Mouse (Mus musculus): ENCODE results near the gene Atr. TPM values are rescaled to one million over a fixed set of nuclear protein-coding genes. Genes with fewer than 3 reads are reported as not detected.
A peak's percentile ranks its signal among the peaks of the same experiment; 100 is the strongest.

Gene Atr
- 16.1 and 16.6 TPM in 2 replicates for polyA plus RNA-seq (2015; fragmentation: Nextera tagmentation; extraction: Ambion mirVana)

DNA sequence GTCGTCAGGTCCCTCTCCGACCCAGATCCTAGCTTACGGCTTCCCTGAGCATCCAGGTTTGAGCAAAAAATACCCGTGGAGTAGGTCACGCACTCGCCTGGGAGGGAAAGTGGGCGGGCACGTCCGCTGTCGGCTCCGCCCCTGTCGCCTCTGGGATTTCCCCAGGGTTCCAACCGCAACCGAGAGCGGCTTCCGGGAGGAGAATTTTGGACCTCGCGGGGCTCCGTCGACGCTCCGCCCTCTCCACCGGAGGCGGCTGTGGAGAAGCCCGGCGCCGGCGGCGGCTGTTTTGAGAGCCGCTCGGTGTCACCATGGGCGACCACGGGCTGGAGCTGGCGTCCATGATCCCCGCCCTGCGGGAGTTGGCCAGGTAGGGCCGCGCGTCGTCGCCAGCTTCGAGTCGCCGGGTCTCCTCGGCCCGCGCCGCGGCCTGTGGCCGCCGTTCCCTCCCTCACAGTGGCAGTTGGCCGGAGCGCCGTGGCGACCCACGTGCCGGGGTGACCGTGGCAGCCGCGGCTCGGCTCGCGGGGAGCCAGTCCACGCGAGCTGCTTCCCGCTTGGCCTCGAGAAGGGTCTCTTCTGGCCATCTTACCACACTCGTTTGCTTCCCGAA, at the start of gene Atr:
Gene Atr (plus strand): TSS at position 184 of the 613 bp plus-strand sequence.
- Histone ChIP-seq H3K27ac (peak within 1 kb of the TSS; percentile 79), H3K4me3 (replicated peaks) (peak within 1 kb of the TSS; percentile 93), H3K36me3 (no peaks in the 10 kb centered on the region), H3K9me3 (replicated peaks) (no peaks in the 10 kb centered on the region), H3K27me3 (no peaks in the 10 kb centered on the region), H3K4me1 (no peaks in the 10 kb centered on the region), H3K4me2 (peak within 1 kb of the TSS; percentile 81), H3K9ac (peak within 1 kb of the TSS; percentile 88)
- peak; percentile 87 for ATAC-seq (replicated peaks; ENCODE audit: low FRiP score)
- WGBS = under 1% methylated on average over 69 of the region's 69 CpGs

DNA sequence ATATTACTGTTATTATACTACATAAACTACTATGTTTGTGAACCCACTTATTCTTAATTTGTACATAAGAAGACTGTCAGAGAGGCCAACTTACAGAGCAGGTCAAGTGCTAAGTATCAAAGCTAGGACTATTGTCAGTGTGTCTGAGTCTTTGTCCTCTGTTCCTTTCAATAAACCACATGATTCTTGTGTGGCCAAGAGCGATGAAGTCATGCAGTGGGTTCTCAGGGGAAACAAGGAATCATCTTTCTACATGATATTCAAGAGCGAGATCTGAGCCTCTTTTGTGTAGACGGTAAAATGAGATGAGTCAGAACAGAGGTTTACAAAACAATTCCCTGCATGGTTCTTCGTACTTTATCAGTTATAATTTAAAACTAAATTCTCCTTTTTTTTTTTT, 47.8 kb upstream of the Atr start:
- no peak overlapping the region for H3K27ac ChIP-seq
- H3K4me1 ChIP-seq = peaks cover 8% of the 10 kb centered on the region; the same call in 1 of the 2 replicates
- ATAC-seq (replicated peaks; ENCODE audit: low FRiP score) = no peak
- no peaks in the 10 kb centered on the region for H3K9me3 ChIP-seq (replicated peaks)
- 88% methylated on average over 4 of the region's 4 CpGs for WGBS
- H3K4me3 ChIP-seq (replicated peaks) = no peak overlapping the region
- H3K27me3 ChIP-seq = no peaks in the 10 kb centered on the region
- H3K36me3 ChIP-seq = no peaks in the 10 kb centered on the region
- H3K9ac ChIP-seq = no peak overlapping the region
- no peak overlapping the region for H3K4me2 ChIP-seq

DNA sequence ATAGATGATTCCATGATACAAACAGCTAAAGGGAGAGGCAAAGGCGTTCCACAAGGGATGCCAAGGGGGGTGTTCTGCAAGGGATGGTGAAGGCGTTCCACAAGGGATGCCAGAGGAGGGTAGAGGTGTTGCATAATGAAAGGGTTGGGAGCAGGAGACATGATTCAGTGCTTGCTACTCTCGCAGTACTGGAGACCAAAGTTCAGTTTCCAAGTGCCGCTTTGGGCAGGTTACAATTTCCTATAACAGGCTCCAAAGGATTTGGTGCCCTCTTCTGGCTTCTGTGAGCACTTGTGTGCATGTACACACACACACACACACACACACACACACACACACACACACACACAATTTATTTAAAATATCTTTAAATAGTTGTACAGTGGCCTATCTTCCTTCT, 45.6 kb upstream of the Atr start:
- Histone ChIP-seq H3K4me2 (no peak overlapping the region), H3K9me3 (replicated peaks) (no peaks in the 10 kb centered on the region), H3K4me3 (replicated peaks) (no peak overlapping the region), H3K27me3 (no peaks in the 10 kb centered on the region), H3K9ac (no peak overlapping the region), H3K36me3 (no peaks in the 10 kb centered on the region), H3K4me1 (peaks cover 12% of the 10 kb centered on the region), H3K27ac (no peak overlapping the region)
- no peak for ATAC-seq (replicated peaks; ENCODE audit: low FRiP score)
- WGBS = 96% methylated on average over 4 of the region's 4 CpGs

DNA sequence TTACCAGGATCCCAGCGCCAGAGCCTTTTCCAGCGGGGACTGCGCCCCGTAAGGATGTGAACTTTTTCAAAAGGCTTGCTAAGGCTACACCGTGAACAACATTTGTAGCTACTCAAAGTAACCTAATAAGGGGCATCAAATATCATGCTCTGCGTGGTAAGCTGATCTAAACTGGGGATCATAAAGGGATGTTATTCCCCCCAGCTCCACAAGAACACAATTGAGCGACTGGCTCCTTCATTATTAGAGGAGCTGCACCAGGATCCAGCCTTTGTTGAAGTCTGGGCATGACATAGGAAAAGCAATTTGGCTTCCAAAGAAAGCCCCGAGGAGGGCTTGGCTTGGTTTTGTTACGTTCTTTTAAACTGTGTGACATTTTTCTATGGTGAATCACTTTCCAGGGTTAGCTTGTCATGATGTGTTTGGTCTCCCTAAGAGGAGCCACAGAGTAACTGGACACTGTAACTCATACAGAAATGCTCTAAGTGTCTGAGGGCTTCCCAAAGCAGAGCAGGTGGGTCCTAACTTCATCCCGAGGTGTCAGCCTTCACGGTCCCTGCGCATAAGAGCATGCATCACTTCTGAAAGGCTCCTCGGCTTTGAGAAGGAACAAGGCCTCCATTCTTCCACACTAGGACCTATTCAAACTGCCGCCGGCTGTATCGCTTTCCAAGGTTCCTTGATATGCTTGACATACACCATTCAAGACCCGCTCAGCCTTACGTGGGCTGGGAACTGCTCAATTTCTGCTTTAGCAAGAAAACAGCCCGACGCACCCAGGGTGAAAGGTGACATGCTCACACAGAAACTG, 43.5 kb upstream of the Atr start:
- 52% methylated on average over 20 of the region's 20 CpGs for WGBS
- H3K27ac ChIP-seq = peak overlapping the region; percentile 7; the same call in 1 of the 2 replicates
- no peaks in the 10 kb centered on the region for H3K27me3 ChIP-seq
- peaks cover 12% of the 10 kb centered on the region for H3K4me1 ChIP-seq
- H3K4me3 ChIP-seq (replicated peaks) = no peak overlapping the region
- no peak overlapping the region for H3K4me2 ChIP-seq
- no peak overlapping the region for H3K9ac ChIP-seq
- peak; percentile 56 for ATAC-seq (replicated peaks; ENCODE audit: low FRiP score)
- no peaks in the 10 kb centered on the region for H3K36me3 ChIP-seq
- H3K9me3 ChIP-seq (replicated peaks) = no peaks in the 10 kb centered on the region

DNA sequence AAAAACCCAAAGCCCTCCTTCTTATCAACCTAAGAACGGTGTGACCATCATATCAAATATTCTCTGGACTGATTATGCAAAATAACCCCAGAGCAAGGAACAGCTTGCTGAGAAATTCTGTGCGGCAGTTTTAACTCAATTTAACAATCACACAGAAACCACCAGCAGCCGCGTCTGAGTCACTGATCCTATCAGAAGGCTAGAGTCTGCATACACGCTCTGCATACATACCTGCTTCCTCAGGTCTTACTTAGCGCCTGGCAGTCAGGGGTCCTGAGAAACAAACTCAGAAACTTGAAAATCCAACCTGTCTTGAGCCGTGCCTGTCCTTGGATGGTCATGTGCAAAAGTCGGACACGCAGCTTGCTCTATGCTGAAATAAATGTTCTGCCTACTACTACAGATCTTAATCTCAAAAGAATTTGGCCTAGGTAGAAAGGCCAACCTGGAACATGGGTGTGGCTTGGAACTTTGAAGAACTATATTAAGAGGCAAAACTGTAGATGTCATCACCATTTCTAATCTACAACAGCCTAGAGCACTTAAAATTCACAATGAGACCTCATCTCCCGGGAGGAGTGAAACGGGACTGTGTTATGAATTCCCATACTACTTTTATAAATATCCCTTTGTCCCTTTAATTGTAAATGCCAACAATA, 42.3 kb upstream of the Atr start:
- Histone ChIP-seq H3K4me3 (replicated peaks) (no peak overlapping the region), H3K4me1 (peaks cover 12% of the 10 kb centered on the region), H3K9me3 (replicated peaks) (no peaks in the 10 kb centered on the region), H3K27ac (no peak overlapping the region), H3K36me3 (no peaks in the 10 kb centered on the region), H3K27me3 (no peaks in the 10 kb centered on the region), H3K4me2 (no peak overlapping the region), H3K9ac (no peak overlapping the region)
- WGBS = 83% methylated on average over 11 of the region's 11 CpGs
- no peak for ATAC-seq (replicated peaks; ENCODE audit: low FRiP score)

DNA sequence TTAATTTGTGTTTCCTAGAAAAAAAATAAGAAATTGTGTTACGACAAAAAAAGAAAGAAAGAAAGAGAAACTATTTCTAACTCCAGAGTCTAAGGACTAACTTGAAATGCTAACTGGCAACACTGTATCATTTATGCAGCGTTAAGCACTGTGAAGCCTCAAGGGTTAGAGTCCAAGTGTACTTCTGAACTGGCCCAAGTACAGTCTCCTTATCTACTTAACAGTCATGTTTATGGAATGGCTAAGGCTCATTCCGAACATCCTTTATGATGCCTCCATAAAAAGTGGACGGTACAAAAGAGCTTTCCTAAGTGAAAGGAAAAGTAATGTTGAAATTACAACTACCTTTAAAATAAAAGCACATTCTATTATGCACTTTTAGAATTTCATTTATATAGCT, 41.7 kb upstream of the Atr start:
- H3K4me2 ChIP-seq = no peak overlapping the region
- no peak for ATAC-seq (replicated peaks; ENCODE audit: low FRiP score)
- no peak overlapping the region for H3K4me3 ChIP-seq (replicated peaks)
- peaks cover 12% of the 10 kb centered on the region for H3K4me1 ChIP-seq
- 78% methylated on average over 4 of the region's 4 CpGs for WGBS
- no peak overlapping the region for H3K9ac ChIP-seq
- no peaks in the 10 kb centered on the region for H3K27me3 ChIP-seq
- H3K27ac ChIP-seq = no peak overlapping the region
- no peaks in the 10 kb centered on the region for H3K36me3 ChIP-seq
- H3K9me3 ChIP-seq (replicated peaks) = no peaks in the 10 kb centered on the region

DNA sequence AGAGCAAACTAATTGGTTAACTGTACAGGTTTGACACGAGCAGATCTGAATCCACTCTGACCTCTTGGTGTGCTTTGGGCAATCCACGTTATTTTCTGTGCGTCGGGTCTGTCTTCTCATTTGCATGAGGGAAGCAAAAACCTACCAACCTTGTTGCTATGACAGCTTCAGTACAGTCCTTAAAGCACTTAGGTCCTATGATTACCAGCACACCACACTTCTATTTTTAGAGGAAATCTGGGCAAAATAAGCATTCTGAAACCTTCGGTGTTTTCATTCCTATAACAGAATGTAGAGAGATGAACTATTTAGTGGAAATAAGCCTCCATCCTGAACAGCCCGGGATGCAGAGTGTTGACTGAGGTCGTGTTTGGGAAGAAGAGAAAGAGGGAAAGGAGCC, 34.9 kb upstream of the Atr start:
- ATAC-seq (replicated peaks; ENCODE audit: low FRiP score) = no peak
- 84% methylated on average over 7 of the region's 7 CpGs for WGBS
- Histone ChIP-seq H3K4me1 (no peaks in the 10 kb centered on the region), H3K9ac (no peak overlapping the region), H3K9me3 (replicated peaks) (no peaks in the 10 kb centered on the region), H3K36me3 (no peaks in the 10 kb centered on the region), H3K27ac (no peak overlapping the region), H3K4me2 (no peak overlapping the region), H3K27me3 (no peaks in the 10 kb centered on the region), H3K4me3 (replicated peaks) (no peak overlapping the region)

DNA sequence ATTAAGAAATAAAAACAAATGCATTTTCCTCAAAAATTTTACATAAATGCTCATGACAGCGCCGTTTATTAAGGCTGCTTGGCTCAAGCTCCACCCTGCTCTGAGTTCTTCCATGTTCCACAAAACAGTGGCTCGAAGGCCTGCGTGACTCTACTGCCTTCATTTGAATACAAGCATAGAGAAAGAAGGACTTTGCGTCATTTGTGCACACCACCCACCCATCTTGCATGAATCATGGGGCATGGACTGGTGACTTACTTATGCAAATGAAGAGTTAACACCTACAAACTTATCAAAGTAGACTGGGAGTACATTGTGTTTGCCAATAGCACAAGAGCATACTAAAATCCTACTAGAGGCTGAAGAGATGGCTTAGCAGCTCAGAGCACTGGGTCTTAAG, 29.8 kb upstream of the Atr start:
- WGBS = 95% methylated on average over 5 of the region's 5 CpGs
- Histone ChIP-seq H3K27me3 (no peaks in the 10 kb centered on the region), H3K4me1 (no peaks in the 10 kb centered on the region), H3K36me3 (no peaks in the 10 kb centered on the region), H3K4me2 (no peak overlapping the region), H3K27ac (no peak overlapping the region), H3K4me3 (replicated peaks) (no peak overlapping the region), H3K9ac (no peak overlapping the region), H3K9me3 (replicated peaks) (no peaks in the 10 kb centered on the region)
- ATAC-seq (replicated peaks; ENCODE audit: low FRiP score) = no peak

DNA sequence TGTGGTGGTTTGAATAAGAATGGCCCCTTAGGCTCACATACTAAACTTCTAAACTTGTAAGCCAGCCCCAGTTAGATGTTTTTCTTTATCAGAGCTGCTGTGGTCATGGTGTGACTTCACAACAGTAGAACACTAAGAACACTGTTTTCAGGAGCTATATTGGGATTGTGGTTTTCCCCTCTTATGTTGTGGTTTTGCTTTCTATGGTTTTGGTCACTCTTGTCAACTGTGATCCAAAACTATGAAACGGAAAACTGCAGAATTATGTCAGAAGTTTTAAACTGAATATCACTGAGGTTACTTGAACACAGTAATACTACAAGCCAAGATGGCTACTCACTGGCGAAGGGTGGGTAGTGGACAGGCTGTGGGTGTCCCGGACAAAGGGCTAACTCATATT, 24.6 kb upstream of the Atr start:
- Histone ChIP-seq H3K9ac (no peak overlapping the region), H3K4me2 (no peak overlapping the region), H3K9me3 (replicated peaks) (no peaks in the 10 kb centered on the region), H3K36me3 (no peaks in the 10 kb centered on the region), H3K4me3 (replicated peaks) (no peak overlapping the region), H3K27me3 (no peaks in the 10 kb centered on the region), H3K4me1 (no peaks in the 10 kb centered on the region), H3K27ac (no peak overlapping the region)
- no peak for ATAC-seq (replicated peaks; ENCODE audit: low FRiP score)
- 92% methylated on average over 3 of the region's 3 CpGs for WGBS

DNA sequence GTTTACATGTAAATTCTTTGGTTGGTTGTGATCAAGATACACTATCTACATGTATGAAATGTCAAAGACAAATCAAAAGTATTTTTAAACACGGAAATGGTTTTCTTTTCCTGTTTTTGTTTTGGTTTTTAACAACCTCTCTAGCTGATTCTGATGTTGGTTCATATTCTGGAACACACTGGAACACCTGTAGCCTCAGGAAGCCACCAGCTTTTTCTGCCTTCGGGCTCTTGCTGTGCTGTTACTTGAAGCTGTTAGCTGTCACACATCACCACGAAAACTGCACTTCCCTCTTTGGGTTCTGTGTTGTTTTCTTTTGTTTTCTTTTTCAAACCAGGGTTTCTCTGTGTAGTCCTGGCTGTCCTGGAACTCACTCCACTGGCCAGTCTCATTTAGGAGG, 22.6 kb upstream of the Atr start:
- H3K4me1 ChIP-seq = no peaks in the 10 kb centered on the region
- no peaks in the 10 kb centered on the region for H3K27me3 ChIP-seq
- ATAC-seq (replicated peaks; ENCODE audit: low FRiP score) = no peak
- no peak overlapping the region for H3K4me2 ChIP-seq
- no peaks in the 10 kb centered on the region for H3K9me3 ChIP-seq (replicated peaks)
- H3K27ac ChIP-seq = no peak overlapping the region
- H3K36me3 ChIP-seq = no peaks in the 10 kb centered on the region
- WGBS = 69% methylated on average over 3 of the region's 3 CpGs
- no peak overlapping the region for H3K4me3 ChIP-seq (replicated peaks)
- H3K9ac ChIP-seq = no peak overlapping the region

DNA sequence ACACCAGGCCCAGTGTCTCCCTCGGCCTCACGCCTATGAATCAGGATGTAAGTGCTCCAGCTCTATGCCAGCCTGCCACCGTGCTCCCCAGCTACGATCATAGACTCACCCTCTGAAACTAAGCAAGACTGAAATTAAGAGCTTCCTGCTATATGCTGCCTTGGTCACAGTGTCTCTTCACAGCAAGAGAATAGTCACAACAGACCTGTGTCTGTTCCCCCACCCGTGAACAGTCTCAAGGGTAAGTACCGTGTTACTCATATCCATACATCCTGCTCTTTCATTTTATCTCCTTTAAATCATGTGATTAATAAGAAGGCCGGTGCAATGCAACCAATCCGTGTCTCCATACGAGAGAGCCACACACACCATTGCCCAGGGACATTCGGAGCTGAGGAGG, 21.7 kb upstream of the Atr start:
- Histone ChIP-seq H3K4me3 (replicated peaks) (no peak overlapping the region), H3K9me3 (replicated peaks) (no peaks in the 10 kb centered on the region), H3K36me3 (no peaks in the 10 kb centered on the region), H3K27me3 (no peaks in the 10 kb centered on the region), H3K4me2 (no peak overlapping the region), H3K27ac (no peak overlapping the region), H3K4me1 (no peaks in the 10 kb centered on the region), H3K9ac (no peak overlapping the region)
- WGBS = 87% methylated on average over 10 of the region's 10 CpGs
- no peak for ATAC-seq (replicated peaks; ENCODE audit: low FRiP score)

DNA sequence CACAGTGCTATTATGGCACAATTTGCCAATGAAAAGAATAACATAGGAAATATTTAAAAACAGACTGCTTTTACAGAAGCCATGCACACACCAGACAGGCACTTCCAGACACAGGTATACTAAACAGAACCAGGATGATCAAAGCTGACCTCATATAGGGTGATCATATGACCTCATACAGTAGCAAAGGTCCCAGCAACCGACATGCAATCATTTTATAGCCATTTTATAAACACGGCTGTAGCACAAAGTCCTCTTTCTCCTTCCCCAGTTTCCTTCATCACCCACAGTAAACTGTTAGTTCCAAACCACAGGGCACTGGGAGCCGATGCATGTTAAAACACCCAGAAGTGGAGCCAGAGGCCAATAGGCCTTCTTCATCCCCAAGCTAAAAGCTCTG, 18.0 kb upstream of the Atr start:
- peaks cover 5% of the 10 kb centered on the region; the same call in 1 of the 2 replicates for H3K27me3 ChIP-seq
- peaks cover 7% of the 10 kb centered on the region for H3K4me1 ChIP-seq
- no peaks in the 10 kb centered on the region for H3K9me3 ChIP-seq (replicated peaks)
- ATAC-seq (replicated peaks; ENCODE audit: low FRiP score) = no peak
- WGBS = 78% methylated on average over 3 of the region's 3 CpGs
- H3K4me2 ChIP-seq = no peak overlapping the region
- H3K4me3 ChIP-seq (replicated peaks) = no peak overlapping the region
- no peaks in the 10 kb centered on the region for H3K36me3 ChIP-seq
- no peak overlapping the region for H3K9ac ChIP-seq
- no peak overlapping the region for H3K27ac ChIP-seq
